Mouse (Mus musculus) lung, embryonic 15.5 days (tissue): Measurements from ENCODE around the gene Tomm7. TPM values are rescaled to one million over a fixed set of nuclear protein-coding genes. Genes with fewer than 3 reads are reported as not detected.
"Not testable (repeated sequence)": the region's sequence is repeated elsewhere in the genome, so short reads cannot be mapped to it uniquely, and the experiment has no call there.

Experiments
- ATAC-seq: fragments of 200-750 bp; cut with Nextera tagmentation; 2 replicates; pipeline ENCODE4 v1.8.0; 2017; ENCODE audit warnings: moderate number of reproducible peaks, borderline replicate concordance; ENCODE audit not compliant: low FRiP score, low TSS enrichment; ENCODE audit errors: extremely low read depth
- H3K27ac ChIP-seq: fragments of 300-500 bp; sonication (generic); 2 replicates; pipeline ENCODE4 v1.5.1; 2015; ENCODE audit warnings: moderate library complexity, mild to moderate bottlenecking, inconsistent platforms
- H3K27me3 ChIP-seq: fragments of 300-500 bp; sonication (generic); 2 replicates; pipeline ENCODE4 v1.6.1; 2015; ENCODE audit warnings: inconsistent platforms
- H3K36me3 ChIP-seq: fragments of 300-500 bp; sonication (generic); 2 replicates; pipeline ENCODE4 v1.6.1; 2015; ENCODE audit warnings: inconsistent platforms
- H3K4me1 ChIP-seq: fragments of 300-500 bp; sonication (generic); 2 replicates; pipeline ENCODE4 v1.6.1; 2015; ENCODE audit warnings: inconsistent platforms
- H3K4me2 ChIP-seq: fragments of 300-500 bp; sonication (generic); 2 replicates; pipeline ENCODE4 v1.6.1; 2015; ENCODE audit warnings: inconsistent platforms, mild to moderate bottlenecking, moderate library complexity
- H3K4me3 ChIP-seq: fragments of 300-500 bp; sonication (generic); 2 replicates; pipeline ENCODE4 v1.5.1; 2015; ENCODE audit warnings: mild to moderate bottlenecking, inconsistent platforms
- H3K9ac ChIP-seq: fragments of 300-500 bp; sonication (generic); 2 replicates; pipeline ENCODE4 v1.6.1; 2015; ENCODE audit warnings: inconsistent platforms
- H3K9me3 ChIP-seq: fragments of 300-500 bp; sonication (generic); 2 replicates; pipeline ENCODE4 v1.6.1; 2016; ENCODE audit warnings: inconsistent platforms
- WGBS: fragments of 180-500 bp; shearing (Covaris S2); methylation state at CpG from one replicate; pipeline ENCODE4 v1.1.7; 2015; 5-methylcytosine and 5-hydroxymethylcytosine counted together
- polyA plus RNA-seq: library from polyadenylated mRNA; unstranded; fragments of >200 nt; fragmentation: Nextera tagmentation; extraction: Ambion mirVana; gene quantifications from 2 replicates; pipeline ENCODE4 v1.2.1, GENCODE M21; 2015

Gene Tomm7
- polyA plus RNA-seq, 1 experiment from 2014 or later = 102 TPM

DNA sequence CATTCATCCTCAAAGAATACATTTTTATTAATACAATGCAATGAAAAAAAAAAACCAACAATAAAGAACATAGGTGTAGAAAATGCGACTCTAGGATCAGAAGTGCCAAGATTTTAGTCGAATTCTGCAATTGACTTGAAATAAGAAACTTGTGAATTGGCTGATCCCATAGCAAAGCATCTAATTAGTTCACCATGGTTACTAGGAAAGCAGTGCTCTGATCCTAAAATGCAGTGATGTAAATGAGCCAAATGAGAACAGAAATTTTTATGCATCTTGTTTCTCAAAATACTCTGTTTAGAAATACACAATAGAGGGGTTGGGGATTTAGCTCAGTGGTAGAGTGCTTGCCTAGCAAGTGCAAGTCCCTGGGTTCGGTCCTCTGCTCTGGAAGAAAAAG is 1.2 kb upstream of the Tomm7 start:
- H3K4me3 ChIP-seq = 0 out of 2 replicates have a peak overlapping the region, but pooled peaks have one; percentile 75
- H3K27ac ChIP-seq = 0 out of 2 replicates have a peak overlapping the region, but pooled peaks have one; percentile 82

DNA sequence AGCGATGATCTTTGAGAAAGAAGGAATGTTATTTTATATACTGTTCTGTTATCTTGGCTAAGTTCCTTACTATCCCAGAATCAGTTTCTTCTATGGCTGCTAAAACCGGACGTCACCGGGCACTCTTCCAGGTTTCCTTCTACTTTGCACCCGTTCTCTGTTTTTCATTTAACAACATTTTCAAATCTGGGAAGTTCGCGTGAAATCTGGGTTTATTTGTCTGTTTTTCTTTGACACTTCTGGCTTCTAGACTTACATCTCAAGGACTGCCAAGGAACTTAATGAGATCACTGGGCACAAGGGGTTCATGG is 525 bp upstream of the Tomm7 start:
- ATAC-seq = peak; percentile 24; the same call in 1 of the 2 replicates
- peaks cover 5% of the 10 kb centered on the region; the same call in 1 of the 2 replicates for H3K36me3 ChIP-seq
- H3K4me1 ChIP-seq = peaks cover 12% of the 10 kb centered on the region
- H3K4me3 ChIP-seq = peak overlapping the region; percentile 75
- peak overlapping the region; percentile 82 for H3K27ac ChIP-seq
- peak overlapping the region; percentile 56 for H3K4me2 ChIP-seq
- no peaks in the 10 kb centered on the region for H3K9me3 ChIP-seq
- H3K27me3 ChIP-seq = no peaks in the 10 kb centered on the region
- 13% methylated on average over 7 of the region's 7 CpGs for WGBS
- H3K9ac ChIP-seq = peak overlapping the region; percentile 48

More for the DNA sequence above, 1.2 kb upstream of the Tomm7 start:
- ATAC-seq = no peak
- 0 out of 2 replicates have a peak, but pooled peaks cover under 1% of the 10 kb centered on the region for H3K36me3 ChIP-seq
- H3K4me2 ChIP-seq = no peak overlapping the region; the same call in 1 of the 2 replicates
- H3K9ac ChIP-seq = no peak overlapping the region
- H3K9me3 ChIP-seq = no peaks in the 10 kb centered on the region
- H3K4me1 ChIP-seq = peaks cover 12% of the 10 kb centered on the region
- no peaks in the 10 kb centered on the region for H3K27me3 ChIP-seq
- 88% methylated on average over 3 of the region's 3 CpGs for WGBS

DNA sequence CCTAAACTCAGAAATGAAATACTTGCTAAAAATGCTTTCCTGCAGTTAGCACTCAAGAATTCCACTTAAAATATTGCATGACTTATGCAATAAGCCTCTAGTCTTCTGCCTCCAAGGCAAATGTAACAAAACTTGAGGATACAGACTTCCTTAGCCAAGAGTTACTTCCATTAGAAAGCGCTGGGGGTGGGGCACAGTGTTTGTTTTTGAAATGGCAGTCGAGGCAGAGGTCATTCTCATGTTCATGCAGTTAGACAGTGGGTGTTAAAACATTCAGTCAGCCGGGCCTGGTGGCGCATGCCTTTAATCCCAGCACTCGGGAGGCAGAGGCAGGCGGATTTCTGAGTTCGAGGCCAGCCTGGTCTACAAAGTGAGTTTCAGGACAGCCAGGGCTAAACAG is 5.8 kb downstream of the Tomm7 start:
- no peak overlapping the region for H3K4me3 ChIP-seq
- no peak overlapping the region for H3K27ac ChIP-seq
- WGBS = 84% methylated on average over 7 of the region's 7 CpGs
- H3K4me1 ChIP-seq = peaks cover 9% of the 10 kb centered on the region
- peaks cover 18% of the 10 kb centered on the region for H3K36me3 ChIP-seq
- H3K9ac ChIP-seq = no peak overlapping the region
- H3K4me2 ChIP-seq = no peak overlapping the region
- H3K9me3 ChIP-seq = no peaks in the 10 kb centered on the region
- no peak for ATAC-seq
- peaks cover 4% of the 10 kb centered on the region; the same call in 1 of the 2 replicates for H3K27me3 ChIP-seq

DNA sequence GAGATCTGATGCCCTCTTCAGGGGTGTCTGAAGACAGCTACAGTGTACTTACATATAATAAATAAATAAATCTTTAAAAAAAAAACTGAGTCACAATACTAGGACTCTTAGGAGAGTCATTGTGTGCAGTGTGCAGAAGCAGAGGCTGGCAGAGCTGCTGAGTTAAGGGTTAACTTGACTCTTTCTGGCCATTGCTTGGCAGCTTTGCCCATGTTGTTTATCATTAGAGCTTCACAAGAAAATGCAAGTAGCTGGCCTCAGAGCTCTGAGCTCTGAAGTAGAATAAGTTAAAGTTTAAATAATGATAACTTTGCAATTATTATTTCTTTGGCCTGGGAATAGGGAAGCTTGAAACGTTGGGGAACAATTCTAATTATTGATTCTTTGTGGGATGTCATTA is 8.3 kb downstream of the Tomm7 start:
- H3K27me3 ChIP-seq = peaks cover 24% of the 10 kb centered on the region
- WGBS = 51% methylated on average over 1 of the region's 1 CpGs
- not testable (repeated sequence) for H3K4me3 ChIP-seq, H3K4me1 ChIP-seq, ATAC-seq, H3K9me3 ChIP-seq, H3K27ac ChIP-seq, H3K9ac ChIP-seq, H3K4me2 ChIP-seq
- peaks cover 18% of the 10 kb centered on the region for H3K36me3 ChIP-seq

DNA sequence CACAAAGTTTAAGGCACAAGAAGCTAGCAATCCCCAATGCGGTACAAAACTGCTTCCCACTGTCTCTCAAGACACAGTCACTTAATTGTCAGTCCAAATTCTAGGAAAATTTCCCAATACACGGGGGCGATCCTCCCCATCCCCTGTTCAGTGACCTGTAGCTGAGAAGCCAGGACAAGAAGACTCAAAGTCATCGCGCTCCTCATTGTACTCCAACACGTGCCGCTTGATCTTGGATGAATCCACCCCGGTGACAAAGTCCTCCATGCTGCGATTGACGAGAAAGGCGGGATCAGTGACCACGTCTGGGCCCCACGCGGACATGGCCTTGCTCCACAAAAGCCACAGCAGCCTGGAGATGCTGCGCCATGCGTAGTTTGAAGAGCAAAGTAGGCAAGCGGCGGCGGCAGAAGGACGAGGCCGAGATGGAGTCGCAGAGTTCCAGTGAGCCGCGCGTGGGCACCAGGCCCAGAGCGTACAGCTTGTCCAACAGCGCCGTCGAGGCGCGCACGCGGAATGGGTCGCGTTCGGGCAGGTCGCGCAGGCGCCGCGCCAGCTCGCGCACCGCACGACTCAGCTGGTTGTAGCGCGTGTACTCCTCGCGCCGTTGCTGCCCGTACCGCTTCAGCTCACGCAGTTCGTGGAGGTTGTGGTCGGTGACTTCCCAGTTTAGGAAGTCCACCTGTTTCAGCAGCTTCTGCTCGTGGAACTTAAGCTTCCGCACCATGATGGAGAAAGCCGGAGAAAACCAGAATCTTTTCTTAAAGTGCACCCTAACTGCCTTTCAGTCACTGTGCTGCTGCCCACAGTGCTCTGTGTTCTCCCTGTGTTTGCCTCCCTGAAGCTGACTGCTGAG is 12.8 kb downstream of the Tomm7 start:
- WGBS = 33% methylated on average over 58 of the region's 58 CpGs
- peak overlapping the region; percentile 21 for H3K4me3 ChIP-seq
- H3K9ac ChIP-seq = no peak overlapping the region
- no peak overlapping the region for H3K27ac ChIP-seq
- H3K9me3 ChIP-seq = no peaks in the 10 kb centered on the region
- no peaks in the 10 kb centered on the region for H3K4me1 ChIP-seq
- ATAC-seq = no peak
- H3K4me2 ChIP-seq = peak overlapping the region; percentile 47
- no peaks in the 10 kb centered on the region for H3K36me3 ChIP-seq
- H3K27me3 ChIP-seq = peaks cover 27% of the 10 kb centered on the region

DNA sequence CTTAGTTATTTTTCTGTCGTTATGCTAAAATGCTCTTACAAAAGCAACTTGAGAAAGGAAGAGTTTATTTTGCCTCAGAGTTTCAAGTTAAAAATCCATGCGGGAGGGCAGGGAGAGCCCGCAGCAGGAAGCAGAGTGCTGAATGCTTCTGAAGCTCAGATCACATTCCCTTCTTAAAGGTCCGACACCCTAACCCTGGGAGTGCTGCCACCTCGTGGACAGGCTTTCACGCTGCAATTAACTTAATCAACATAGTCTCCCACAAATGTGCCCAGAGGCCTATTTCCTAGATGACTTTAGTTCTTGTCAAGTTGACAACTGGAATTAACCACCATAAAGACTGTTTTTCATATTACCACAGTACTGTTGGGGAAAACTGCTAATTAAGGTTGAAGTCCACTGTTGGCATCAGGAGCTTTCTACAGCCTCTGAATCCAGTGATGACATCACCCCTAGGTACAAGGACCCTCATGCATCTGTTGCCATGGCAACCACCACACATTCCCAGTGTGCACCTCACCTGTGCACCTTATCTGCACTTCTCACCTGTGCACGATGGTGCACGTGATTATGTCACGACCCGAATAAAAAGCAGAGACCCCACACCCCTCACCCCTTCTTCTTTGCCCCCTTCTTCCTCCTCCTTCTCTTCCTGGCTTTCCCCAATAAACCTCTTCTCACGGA is 17.5 kb downstream of the Tomm7 start:
- Histone ChIP-seq H3K4me1 (no peaks in the 10 kb centered on the region), H3K9me3 (no peaks in the 10 kb centered on the region), H3K4me3 (no peak overlapping the region), H3K36me3 (no peaks in the 10 kb centered on the region), H3K9ac (no peak overlapping the region), H3K4me2 (no peak overlapping the region), H3K27ac (no peak overlapping the region), H3K27me3 (peaks cover 11% of the 10 kb centered on the region)
- WGBS = 25% methylated on average over 11 of the region's 11 CpGs
- ATAC-seq = no peak

DNA sequence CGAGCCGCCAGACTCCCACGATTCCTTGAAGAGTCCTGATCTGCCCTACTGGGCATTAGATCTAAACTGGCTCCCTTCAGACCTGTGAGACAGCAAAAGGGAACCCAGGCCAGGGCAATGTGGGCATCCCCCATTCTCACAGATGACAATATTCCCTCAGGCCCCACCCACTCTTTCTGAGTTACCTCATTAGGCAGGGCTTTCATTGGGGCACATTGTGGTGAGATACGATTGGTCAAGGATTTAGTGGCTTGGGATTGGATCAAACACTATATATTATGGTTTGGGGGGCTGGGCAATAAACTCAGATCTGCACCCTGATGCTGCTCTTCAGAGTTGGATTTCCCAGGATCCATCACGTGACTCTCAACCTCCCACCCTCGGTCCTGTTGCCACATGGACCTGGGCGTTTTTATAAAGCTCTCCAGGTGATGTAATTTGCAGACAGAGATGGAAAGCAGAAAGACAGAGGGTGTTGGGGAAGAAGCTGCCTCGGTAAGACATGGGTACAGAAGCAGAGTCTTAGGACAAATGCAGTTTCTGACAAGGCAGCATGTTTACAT is 19.7 kb downstream of the Tomm7 start:
- Histone ChIP-seq H3K9ac (no peak overlapping the region), H3K4me3 (no peak overlapping the region), H3K4me1 (no peaks in the 10 kb centered on the region), H3K36me3 (peaks cover 12% of the 10 kb centered on the region), H3K27me3 (no peaks in the 10 kb centered on the region), H3K4me2 (no peak overlapping the region), H3K9me3 (no peaks in the 10 kb centered on the region), H3K27ac (no peak overlapping the region)
- WGBS = 73% methylated on average over 8 of the region's 8 CpGs
- ATAC-seq = no peak

DNA sequence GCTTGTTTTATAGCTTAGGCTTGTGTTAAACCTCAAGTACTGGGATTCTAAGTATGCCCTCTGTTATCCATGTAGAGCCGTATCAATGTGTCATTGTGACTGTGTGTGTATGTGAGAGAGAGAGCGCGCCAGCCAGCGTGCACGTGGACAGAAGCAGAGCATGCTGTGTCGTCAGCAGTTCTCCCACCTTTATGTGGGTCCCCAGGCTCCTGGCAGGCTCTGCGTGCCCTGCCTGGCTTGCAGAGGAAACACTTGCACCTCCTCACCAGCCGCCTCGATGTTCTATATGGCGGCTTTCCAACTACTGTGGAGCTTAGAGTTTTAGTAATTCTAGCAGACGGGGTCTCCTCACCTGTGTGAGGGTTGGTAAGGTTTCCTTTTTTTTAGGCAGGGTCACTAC is 21.7 kb downstream of the Tomm7 start:
- no peaks in the 10 kb centered on the region for H3K27me3 ChIP-seq
- no peak overlapping the region for H3K4me3 ChIP-seq
- H3K9me3 ChIP-seq = no peaks in the 10 kb centered on the region
- no peak overlapping the region for H3K27ac ChIP-seq
- H3K36me3 ChIP-seq = peaks cover 25% of the 10 kb centered on the region
- no peak overlapping the region for H3K9ac ChIP-seq
- H3K4me2 ChIP-seq = no peak overlapping the region
- ATAC-seq = no peak
- 66% methylated on average over 11 of the region's 11 CpGs for WGBS
- H3K4me1 ChIP-seq = no peaks in the 10 kb centered on the region

DNA sequence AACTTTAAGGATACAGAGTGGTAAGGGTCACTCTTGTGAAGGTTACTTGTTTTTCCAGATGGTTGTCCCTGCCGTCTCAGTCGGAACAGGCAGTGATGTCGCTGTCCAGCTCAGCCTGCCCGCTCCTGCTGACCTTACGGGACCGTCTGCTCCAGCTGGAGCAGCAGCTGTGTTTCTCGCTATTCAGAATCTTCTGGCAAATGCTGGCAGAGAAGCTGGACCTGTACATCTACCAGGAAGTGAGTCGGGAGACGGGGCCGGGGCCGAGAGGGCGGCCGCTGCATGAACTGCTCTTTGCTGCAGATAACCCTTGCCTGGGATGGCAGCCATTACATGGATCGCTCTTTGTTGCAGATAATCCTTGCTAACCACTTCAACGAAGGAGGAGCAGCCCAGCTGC is 27.3 kb downstream of the Tomm7 start:
- 87% methylated on average over 15 of the region's 15 CpGs for WGBS
- no peak overlapping the region for H3K27ac ChIP-seq
- no peak overlapping the region for H3K4me2 ChIP-seq
- H3K27me3 ChIP-seq = no peaks in the 10 kb centered on the region
- H3K36me3 ChIP-seq = peaks cover 70% of the 10 kb centered on the region
- H3K4me3 ChIP-seq = no peak overlapping the region
- no peaks in the 10 kb centered on the region for H3K4me1 ChIP-seq
- H3K9me3 ChIP-seq = no peaks in the 10 kb centered on the region
- H3K9ac ChIP-seq = no peak overlapping the region
- ATAC-seq = no peak

DNA sequence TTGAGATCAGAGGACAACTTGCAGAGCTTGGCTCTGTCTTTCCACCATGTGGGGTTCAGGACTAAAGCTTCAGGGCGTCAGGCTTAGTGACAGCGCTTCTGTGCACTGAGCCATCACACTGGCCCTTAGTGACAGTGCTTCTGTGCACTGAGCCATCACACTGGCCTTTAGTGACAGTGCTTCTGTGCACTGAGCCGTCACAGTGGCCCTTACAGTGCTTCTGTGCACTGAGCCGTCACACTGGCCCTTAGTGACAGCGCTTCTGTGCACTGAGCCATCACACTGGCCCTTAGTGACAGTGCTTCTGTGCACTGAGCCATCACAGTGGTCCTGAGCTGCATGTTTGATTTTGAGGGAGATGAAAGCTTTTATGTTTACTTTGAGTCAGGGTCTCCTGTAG is 29.1 kb downstream of the Tomm7 start:
- H3K27ac ChIP-seq = no peak overlapping the region
- ATAC-seq = no peak
- H3K4me2 ChIP-seq = no peak overlapping the region
- no peaks in the 10 kb centered on the region for H3K27me3 ChIP-seq
- H3K4me1 ChIP-seq = no peaks in the 10 kb centered on the region
- H3K9me3 ChIP-seq = no peaks in the 10 kb centered on the region
- no peak overlapping the region for H3K9ac ChIP-seq
- 84% methylated on average over 5 of the region's 5 CpGs for WGBS
- H3K36me3 ChIP-seq = peaks cover 79% of the 10 kb centered on the region
- H3K4me3 ChIP-seq = no peak overlapping the region

DNA sequence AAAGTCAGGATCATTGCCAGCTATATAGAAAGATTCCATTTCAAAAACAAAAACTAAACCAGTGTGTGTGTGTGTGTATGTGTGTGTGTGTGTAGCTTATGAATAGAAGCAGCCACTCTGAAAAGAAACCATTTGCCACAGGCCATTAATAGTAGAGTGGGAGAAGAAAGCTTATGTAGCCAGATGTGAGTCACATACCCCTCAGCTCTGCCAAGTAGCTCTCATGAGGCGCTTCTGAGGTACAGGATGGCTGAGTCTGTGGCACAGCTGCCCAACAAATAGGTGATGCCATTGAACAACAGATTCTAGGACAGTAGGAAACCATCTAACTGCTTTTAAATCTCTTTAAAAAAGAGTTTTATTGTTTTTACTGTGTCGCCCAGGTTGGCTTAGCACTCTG is 51.2 kb downstream of the Tomm7 start:
- peaks cover 27% of the 10 kb centered on the region for H3K36me3 ChIP-seq
- peaks cover 9% of the 10 kb centered on the region for H3K4me1 ChIP-seq
- no peak overlapping the region for H3K9ac ChIP-seq
- no peak overlapping the region for H3K4me3 ChIP-seq
- no peaks in the 10 kb centered on the region for H3K9me3 ChIP-seq
- H3K27ac ChIP-seq = no peak overlapping the region
- H3K27me3 ChIP-seq = no peaks in the 10 kb centered on the region
- WGBS = 92% methylated on average over 2 of the region's 2 CpGs
- no peak for ATAC-seq
- no peak overlapping the region for H3K4me2 ChIP-seq

DNA sequence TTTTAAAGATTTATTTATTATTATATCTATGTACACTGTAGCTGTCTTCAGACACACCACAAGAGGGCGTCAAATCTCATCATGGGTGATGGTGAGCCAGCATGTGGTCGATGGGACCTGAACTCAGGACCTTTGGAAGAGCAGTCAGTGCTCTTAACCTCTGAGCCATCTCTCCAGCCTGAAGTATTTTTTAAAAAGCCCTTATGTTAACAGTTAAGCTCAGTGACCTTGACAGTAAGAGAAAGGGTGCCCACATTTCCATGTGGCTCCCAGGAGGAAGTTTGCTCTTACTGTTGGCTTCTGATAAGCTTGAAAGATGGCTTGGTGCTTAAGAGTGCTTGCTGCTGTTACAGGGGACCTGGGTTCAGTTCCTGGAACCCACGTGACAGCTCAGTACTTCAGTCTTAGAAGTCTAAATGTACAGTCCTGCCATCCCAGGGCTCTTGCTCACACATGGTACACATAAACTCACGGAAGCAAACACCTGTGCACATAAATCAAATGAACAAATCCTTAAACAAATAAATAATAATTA is 54.8 kb downstream of the Tomm7 start:
- Histone ChIP-seq H3K9ac (no peak overlapping the region), H3K36me3 (peaks cover 7% of the 10 kb centered on the region), H3K4me1 (peaks cover 9% of the 10 kb centered on the region), H3K27me3 (no peaks in the 10 kb centered on the region), H3K9me3 (no peaks in the 10 kb centered on the region), H3K27ac (no peak overlapping the region), H3K4me2 (no peak overlapping the region), H3K4me3 (no peak overlapping the region)
- ATAC-seq = no peak
- WGBS = 65% methylated on average over 4 of the region's 4 CpGs
